Mouse (Mus musculus): ENCODE data around the gene Ovol1. TPM values are rescaled to one million over a fixed set of nuclear protein-coding genes. Genes with fewer than 3 reads are reported as not detected.

Ovol1 gene
- polyA plus RNA-seq, 1 experiment from 2014 or later = 0.08 TPM

- Histone ChIP-seq H3K4me1 (peaks cover 20% of the 10 kb centered on the region), H3K27ac (replicated peaks) (peak overlapping the region; percentile 87; the same call in 1 of the 2 replicates), H3K4me2 (replicated peaks) (peak overlapping the region; percentile 91), H3K9ac (replicated peaks) (peak overlapping the region; percentile 79), H3K36me3 (no peaks in the 10 kb centered on the region; the same call in 1 of the 2 replicates), H3K9me3 (no peaks in the 10 kb centered on the region), H3K27me3 (peaks cover 56% of the 10 kb centered on the region), H3K4me3 (peak overlapping the region; percentile 79)
- peak; percentile 3; the same call in 1 of the 2 replicates for ATAC-seq (ENCODE audit: low FRiP score, low read depth)
- WGBS = 2% methylated on average over 26 of the region's 26 CpGs
Measured at GRCm38 (mm10) chr19:5567180-5567533, 6.7 kb upstream of the Ovol1 start.

GRCm38 (mm10) chr19:5566316-5566715 lies 5.9 kb upstream of the Ovol1 start:
- no peaks in the 10 kb centered on the region; the same call in 1 of the 2 replicates for H3K36me3 ChIP-seq
- no peak overlapping the region for H3K4me3 ChIP-seq
- H3K27ac ChIP-seq (replicated peaks) = no peak overlapping the region
- no peak overlapping the region for H3K9ac ChIP-seq (replicated peaks)
- no peak overlapping the region for H3K4me2 ChIP-seq (replicated peaks)
- H3K9me3 ChIP-seq = no peaks in the 10 kb centered on the region
- WGBS = 54% methylated on average over 5 of the region's 5 CpGs
- H3K27me3 ChIP-seq = peaks cover 64% of the 10 kb centered on the region
- peaks cover 20% of the 10 kb centered on the region for H3K4me1 ChIP-seq
- no peak for ATAC-seq (ENCODE audit: low FRiP score, low read depth)

GRCm38 (mm10) chr19:5562776-5563175 lies 2.3 kb upstream of the Ovol1 start:
- no peak overlapping the region for H3K27ac ChIP-seq (replicated peaks)
- no peak overlapping the region for H3K4me3 ChIP-seq
- H3K4me2 ChIP-seq (replicated peaks) = no peak overlapping the region
- H3K36me3 ChIP-seq = no peaks in the 10 kb centered on the region
- ATAC-seq (ENCODE audit: low FRiP score, low read depth) = no peak
- no peak overlapping the region for H3K9ac ChIP-seq (replicated peaks)
- H3K27me3 ChIP-seq = peaks cover 88% of the 10 kb centered on the region
- H3K9me3 ChIP-seq = no peaks in the 10 kb centered on the region
- peaks cover 22% of the 10 kb centered on the region for H3K4me1 ChIP-seq
- 93% methylated on average over 10 of the region's 10 CpGs for WGBS

- Histone ChIP-seq H3K9me3 (no peaks in the 10 kb centered on the region), H3K36me3 (no peaks in the 10 kb centered on the region), H3K27ac (replicated peaks) (no peak overlapping the region), H3K4me2 (replicated peaks) (no peak overlapping the region), H3K4me1 (peaks cover 18% of the 10 kb centered on the region), H3K27me3 (peaks cover 95% of the 10 kb centered on the region), H3K9ac (replicated peaks) (no peak overlapping the region), H3K4me3 (no peak overlapping the region)
- 71% methylated on average over 3 of the region's 3 CpGs for WGBS
- ATAC-seq (ENCODE audit: low FRiP score, low read depth) = no peak
Measured at GRCm38 (mm10) chr19:5561886-5562285, 1.4 kb upstream of the Ovol1 start.

GRCm38 (mm10) chr19:5561252-5561790 lies 875 bp upstream of the Ovol1 start:
- Histone ChIP-seq H3K27me3 (peaks cover 95% of the 10 kb centered on the region), H3K9ac (replicated peaks) (no peak overlapping the region), H3K27ac (replicated peaks) (no peak overlapping the region), H3K4me1 (peaks cover 14% of the 10 kb centered on the region), H3K4me2 (replicated peaks) (peak overlapping the region; percentile 51; the same call in 1 of the 2 replicates), H3K4me3 (no peak overlapping the region), H3K36me3 (no peaks in the 10 kb centered on the region), H3K9me3 (no peaks in the 10 kb centered on the region)
- WGBS = 17% methylated on average over 10 of the region's 10 CpGs
- no peak for ATAC-seq (ENCODE audit: low FRiP score, low read depth)

- no peak for ATAC-seq (ENCODE audit: low FRiP score, low read depth)
- 1% methylated on average over 66 of the region's 69 CpGs for WGBS
- Histone ChIP-seq H3K9ac (replicated peaks) (no peak overlapping the region), H3K36me3 (no peaks in the 10 kb centered on the region), H3K27me3 (peaks cover 93% of the 10 kb centered on the region), H3K4me1 (peaks cover 14% of the 10 kb centered on the region), H3K4me3 (peak overlapping the region; percentile 34), H3K9me3 (no peaks in the 10 kb centered on the region), H3K4me2 (replicated peaks) (peak overlapping the region; percentile 51), H3K27ac (replicated peaks) (no peak overlapping the region)
Measured at GRCm38 (mm10) chr19:5559631-5560456, 602 bp downstream of the Ovol1 start.

GRCm38 (mm10) chr19:5559229-5559628 lies 1.2 kb downstream of the Ovol1 start:
- Histone ChIP-seq H3K9me3 (no peaks in the 10 kb centered on the region), H3K4me1 (peaks cover 14% of the 10 kb centered on the region), H3K9ac (replicated peaks) (no peak overlapping the region), H3K4me2 (replicated peaks) (no peak overlapping the region), H3K27me3 (peaks cover 89% of the 10 kb centered on the region), H3K36me3 (no peaks in the 10 kb centered on the region), H3K27ac (replicated peaks) (no peak overlapping the region), H3K4me3 (no peak overlapping the region)
- ATAC-seq (ENCODE audit: low FRiP score, low read depth) = no peak
- whole genome bisulfite sequencing = 18% methylated on average over 8 of the region's 8 CpGs

GRCm38 (mm10) chr19:5558770-5559169 lies 1.7 kb downstream of the Ovol1 start:
- Histone ChIP-seq H3K4me2 (replicated peaks) (no peak overlapping the region), H3K36me3 (no peaks in the 10 kb centered on the region), H3K4me1 (peaks cover 14% of the 10 kb centered on the region), H3K9me3 (no peaks in the 10 kb centered on the region), H3K9ac (replicated peaks) (no peak overlapping the region), H3K4me3 (no peak overlapping the region), H3K27ac (replicated peaks) (no peak overlapping the region), H3K27me3 (peaks cover 85% of the 10 kb centered on the region)
- WGBS = 67% methylated on average over 8 of the region's 8 CpGs
- ATAC-seq (ENCODE audit: low FRiP score, low read depth) = no peak

GRCm38 (mm10) chr19:5558169-5558568 lies 2.3 kb downstream of the Ovol1 start:
- no peak overlapping the region for H3K9ac ChIP-seq (replicated peaks)
- WGBS = 36% methylated on average over 7 of the region's 7 CpGs

GRCm38 (mm10) chr19:5554212-5554611 lies 6.2 kb downstream of the Ovol1 start:
- WGBS = 82% methylated on average over 14 of the region's 14 CpGs
- Histone ChIP-seq H3K27me3 (peaks cover 53% of the 10 kb centered on the region), H3K9ac (replicated peaks) (no peak overlapping the region), H3K4me3 (no peak overlapping the region), H3K4me2 (replicated peaks) (no peak overlapping the region), H3K9me3 (no peaks in the 10 kb centered on the region), H3K36me3 (no peaks in the 10 kb centered on the region), H3K4me1 (no peaks in the 10 kb centered on the region), H3K27ac (replicated peaks) (no peak overlapping the region)
- no peak for ATAC-seq (ENCODE audit: low FRiP score, low read depth)

More at GRCm38 (mm10) chr19:5558169-5558568, 2.3 kb downstream of the Ovol1 start:
- Histone ChIP-seq H3K4me1 (peaks cover 14% of the 10 kb centered on the region), H3K27me3 (peaks cover 83% of the 10 kb centered on the region), H3K9me3 (no peaks in the 10 kb centered on the region), H3K36me3 (no peaks in the 10 kb centered on the region), H3K27ac (replicated peaks) (no peak overlapping the region), H3K4me2 (replicated peaks) (no peak overlapping the region), H3K4me3 (no peak overlapping the region)
- ATAC-seq (ENCODE audit: low FRiP score, low read depth) = no peak

- no peak overlapping the region for H3K4me3 ChIP-seq
- no peaks in the 10 kb centered on the region for H3K36me3 ChIP-seq
- H3K9ac ChIP-seq (replicated peaks) = no peak overlapping the region
- WGBS = 60% methylated on average over 8 of the region's 8 CpGs
- no peak overlapping the region for H3K27ac ChIP-seq (replicated peaks)
- ATAC-seq (ENCODE audit: low FRiP score, low read depth) = no peak
- H3K4me2 ChIP-seq (replicated peaks) = no peak overlapping the region
- H3K9me3 ChIP-seq = no peaks in the 10 kb centered on the region
- peaks cover 49% of the 10 kb centered on the region for H3K27me3 ChIP-seq
- no peaks in the 10 kb centered on the region for H3K4me1 ChIP-seq
Measured at GRCm38 (mm10) chr19:5553802-5554201, 6.6 kb downstream of the Ovol1 start.

- 0 out of 2 replicates have a peak, but pooled peaks cover 5% of the 10 kb centered on the region for H3K27me3 ChIP-seq
- no peak overlapping the region for H3K4me3 ChIP-seq
- H3K36me3 ChIP-seq = no peaks in the 10 kb centered on the region
- H3K4me1 ChIP-seq = no peaks in the 10 kb centered on the region
- no peak overlapping the region for H3K4me2 ChIP-seq (replicated peaks)
- H3K9ac ChIP-seq (replicated peaks) = no peak overlapping the region
- no peak overlapping the region for H3K27ac ChIP-seq (replicated peaks)
- no peak for ATAC-seq (ENCODE audit: low FRiP score, low read depth)
- no peaks in the 10 kb centered on the region for H3K9me3 ChIP-seq
- WGBS = 82% methylated on average over 4 of the region's 4 CpGs
Measured at GRCm38 (mm10) chr19:5547471-5548056, 12.9 kb downstream of the Ovol1 start.

All from midbrain, embryonic 12.5 days (tissue).